Mouse (Mus musculus) liver, postnatal 0 days (tissue): ENCODE measurements at regions not wholly inside any gene's neighbourhood (a gene's known extent, or its start where the extent isn't known, plus 50 kb on each side); places are given as distances from the start of the nearest gene placed in this dataset.

ENCODE experiments used
- CTCF ChIP-seq: sonication (generic); IDR thresholded peaks from 2 replicates; pipeline ENCODE4 v1.5.1; 2016; ENCODE audit warnings: antibody characterized with exemption, low read depth
- EP300 ChIP-seq: IDR thresholded peaks from 2 replicates; pipeline ENCODE4 v1.6.1; 2016; ENCODE audit warnings: antibody characterized with exemption, low read depth, mild to moderate bottlenecking

GRCm38 (mm10) chr6:73560000-73560399 lies 90.5 kb upstream of the 4931417E11Rik start:
- TF ChIP-seq CTCF (no peak), EP300 (no peak)
